Mouse (Mus musculus) bone marrow macrophage, adult 2 months (primary cell): ENCODE measurements around the gene Tenm4.

ENCODE experiments used
- CTCF ChIP-seq: IDR thresholded peaks from 2 replicates; pipeline ENCODE4 v1.5.1; 2012; ENCODE audit warnings: low read depth, mild to moderate bottlenecking, low read length, moderate library complexity
- POLR2A ChIP-seq: IDR thresholded peaks from 2 replicates; pipeline ENCODE4 v1.6.1; 2012; ENCODE audit warnings: mild to moderate bottlenecking, low read depth, low read length, borderline replicate concordance

- TF ChIP-seq CTCF: no peak
- TF ChIP-seq POLR2A: no peak
These were observed 18.6 kb upstream of the Tenm4 start for GRCm38 (mm10) chr7:96152431-96152830.
